Mouse (Mus musculus) hindbrain, embryonic 16.5 days (tissue): ENCODE data around the gene Dhps. TPM values are rescaled to one million over a fixed set of nuclear protein-coding genes. Genes with fewer than 3 reads are reported as not detected.

Source experiments
- ATAC-seq: fragments of 200-750 bp; cut with Nextera tagmentation; 2 replicates; pipeline ENCODE4 v1.8.0; 2017; ENCODE audit warnings: moderate TSS enrichment, moderate library complexity
- H3K27ac ChIP-seq: fragments of 300-500 bp; sonication (generic); 2 replicates; pipeline ENCODE4 v1.5.1; 2014; ENCODE audit warnings: low read depth, mild to moderate bottlenecking, control low read depth, low read length, moderate library complexity
- H3K27me3 ChIP-seq: fragments of 300-500 bp; sonication (generic); replicated peaks from 2 replicates; pipeline ENCODE4 v1.6.1; 2014; ENCODE audit warnings: low read length; ENCODE audit not compliant: control insufficient read depth, insufficient read depth
- H3K36me3 ChIP-seq: fragments of 300-500 bp; sonication (generic); 2 replicates; pipeline ENCODE4 v1.6.1; 2014; ENCODE audit warnings: mild to moderate bottlenecking, low read length, moderate library complexity, mixed read lengths; ENCODE audit not compliant: control insufficient read depth, insufficient read depth
- H3K4me1 ChIP-seq: fragments of 300-500 bp; sonication (generic); 2 replicates; pipeline ENCODE4 v1.6.1; 2014; ENCODE audit warnings: low read depth, low read length; ENCODE audit not compliant: control insufficient read depth, insufficient read depth
- H3K4me2 ChIP-seq: fragments of 300-500 bp; sonication (generic); 2 replicates; pipeline ENCODE4 v1.6.1; 2014; ENCODE audit warnings: mild to moderate bottlenecking, low read length, control low read depth, moderate library complexity
- H3K4me3 ChIP-seq: fragments of 300-500 bp; sonication (generic); 2 replicates; pipeline ENCODE4 v1.5.1; 2014; ENCODE audit warnings: mild to moderate bottlenecking, low read length, control low read depth, moderate library complexity
- H3K9ac ChIP-seq: fragments of 300-500 bp; sonication (generic); 2 replicates; pipeline ENCODE4 v1.6.1; 2014; ENCODE audit warnings: low read depth, mild to moderate bottlenecking, control low read depth, low read length, moderate library complexity
- H3K9me3 ChIP-seq: fragments of 300-500 bp; sonication (generic); 2 replicates; pipeline ENCODE4 v1.6.1; 2014; ENCODE audit warnings: mild to moderate bottlenecking, low read length, moderate library complexity; ENCODE audit not compliant: control insufficient read depth
- WGBS: fragments of 180-500 bp; shearing (Covaris S2); extraction: QIAGEN DNeasy Blood & Tissue Kit; methylation state at CpG from one replicate; pipeline ENCODE4 v1.1.7; 2014; 5-methylcytosine and 5-hydroxymethylcytosine counted together
- polyA plus RNA-seq: library from polyadenylated mRNA; unstranded; fragments of >200 nt; fragmentation: Nextera tagmentation; extraction: Ambion mirVana; gene quantifications from 2 replicates; pipeline ENCODE4 v1.2.1, GENCODE M21; 2015

Dhps gene
- polyA plus RNA-seq, 1 experiment from 2014 or later, result 112 TPM

GRCm38 (mm10) chr8:85083108-85083813, 11.7 kb downstream of the Dhps start, which contains the start of gene Man2b1:
Gene Man2b1 (plus strand): TSS chr8:85083270.
- Histone ChIP-seq H3K9ac (peak within 1 kb of the TSS; percentile 53), H3K27ac (no peak within 1 kb of the TSS), H3K27me3 (no peaks in the 10 kb centered on the region), H3K36me3 (0 out of 2 replicates have a peak, but pooled peaks cover 2% of the 10 kb centered on the region), H3K4me3 (peak within 1 kb of the TSS; percentile 54), H3K9me3 (no peaks in the 10 kb centered on the region), H3K4me1 (peaks cover 24% of the 10 kb centered on the region), H3K4me2 (peak within 1 kb of the TSS; percentile 61)
- 1% methylated on average over 28 of the region's 30 CpGs for WGBS
- ATAC-seq, result peak; percentile 90

- H3K4me2 ChIP-seq, result no peak overlapping the region
- H3K27ac ChIP-seq, result no peak overlapping the region
- no peaks in the 10 kb centered on the region for H3K27me3 ChIP-seq
- H3K4me3 ChIP-seq, result no peak overlapping the region
- no peak for ATAC-seq
- no peaks in the 10 kb centered on the region for H3K9me3 ChIP-seq
- H3K9ac ChIP-seq, result no peak overlapping the region
- WGBS, result 86% methylated on average over 8 of the region's 8 CpGs
- H3K4me1 ChIP-seq, result peaks cover 20% of the 10 kb centered on the region
- peaks cover 2% of the 10 kb centered on the region; the same call in 1 of the 2 replicates for H3K36me3 ChIP-seq
These were observed 13.1 kb downstream of the Dhps start for GRCm38 (mm10) chr8:85084633-85085032.

GRCm38 (mm10) chr8:85086238-85086637, 14.7 kb downstream of the Dhps start:
- WGBS, result 86% methylated on average over 3 of the region's 3 CpGs
- no peaks in the 10 kb centered on the region for H3K9me3 ChIP-seq
- H3K4me2 ChIP-seq, result no peak overlapping the region
- ATAC-seq, result no peak
- no peak overlapping the region for H3K4me3 ChIP-seq
- H3K9ac ChIP-seq, result no peak overlapping the region
- peaks cover 2% of the 10 kb centered on the region; the same call in 1 of the 2 replicates for H3K36me3 ChIP-seq
- no peaks in the 10 kb centered on the region for H3K27me3 ChIP-seq
- H3K4me1 ChIP-seq, result peaks cover 15% of the 10 kb centered on the region
- no peak overlapping the region for H3K27ac ChIP-seq

GRCm38 (mm10) chr8:85088771-85089170, 17.2 kb downstream of the Dhps start:
- no peaks in the 10 kb centered on the region for H3K9me3 ChIP-seq
- WGBS, result 83% methylated on average over 2 of the region's 2 CpGs
- peaks cover 3% of the 10 kb centered on the region for H3K4me1 ChIP-seq
- H3K4me2 ChIP-seq, result no peak overlapping the region
- peaks cover 3% of the 10 kb centered on the region for H3K36me3 ChIP-seq
- no peak overlapping the region for H3K9ac ChIP-seq
- H3K4me3 ChIP-seq, result no peak overlapping the region
- no peaks in the 10 kb centered on the region for H3K27me3 ChIP-seq
- H3K27ac ChIP-seq, result no peak overlapping the region
- no peak for ATAC-seq

GRCm38 (mm10) chr8:85090856-85091255, 19.3 kb downstream of the Dhps start:
- no peak for ATAC-seq
- Histone ChIP-seq H3K27ac (no peak overlapping the region), H3K9ac (no peak overlapping the region), H3K4me3 (no peak overlapping the region), H3K4me1 (no peaks in the 10 kb centered on the region), H3K4me2 (no peak overlapping the region), H3K9me3 (no peaks in the 10 kb centered on the region), H3K27me3 (no peaks in the 10 kb centered on the region), H3K36me3 (peaks cover 13% of the 10 kb centered on the region)
- 92% methylated on average over 11 of the region's 11 CpGs for WGBS

GRCm38 (mm10) chr8:85091526-85092090, 20.1 kb downstream of the Dhps start:
- no peak overlapping the region for H3K27ac ChIP-seq
- no peak for ATAC-seq
- no peak overlapping the region for H3K4me3 ChIP-seq
- H3K4me2 ChIP-seq, result no peak overlapping the region
- peaks cover 15% of the 10 kb centered on the region for H3K36me3 ChIP-seq
- H3K27me3 ChIP-seq, result no peaks in the 10 kb centered on the region
- no peaks in the 10 kb centered on the region for H3K9me3 ChIP-seq
- no peaks in the 10 kb centered on the region for H3K4me1 ChIP-seq
- H3K9ac ChIP-seq, result no peak overlapping the region
- WGBS, result 33% methylated on average over 21 of the region's 21 CpGs

GRCm38 (mm10) chr8:85095051-85095450, 23.5 kb downstream of the Dhps start:
- WGBS, result 92% methylated on average over 13 of the region's 13 CpGs
- H3K9ac ChIP-seq, result no peak overlapping the region
- H3K4me1 ChIP-seq, result no peaks in the 10 kb centered on the region
- no peaks in the 10 kb centered on the region for H3K9me3 ChIP-seq
- H3K36me3 ChIP-seq, result peaks cover 23% of the 10 kb centered on the region; the same call in 1 of the 2 replicates
- H3K4me2 ChIP-seq, result no peak overlapping the region
- H3K4me3 ChIP-seq, result no peak overlapping the region
- H3K27me3 ChIP-seq, result no peaks in the 10 kb centered on the region
- ATAC-seq, result no peak
- no peak overlapping the region for H3K27ac ChIP-seq

GRCm38 (mm10) chr8:85095566-85095965, 24.0 kb downstream of the Dhps start:
- Histone ChIP-seq H3K4me2 (no peak overlapping the region), H3K27ac (no peak overlapping the region), H3K4me3 (no peak overlapping the region), H3K36me3 (peaks cover 23% of the 10 kb centered on the region; the same call in 1 of the 2 replicates), H3K9ac (no peak overlapping the region), H3K27me3 (no peaks in the 10 kb centered on the region), H3K4me1 (no peaks in the 10 kb centered on the region), H3K9me3 (no peaks in the 10 kb centered on the region)
- no peak for ATAC-seq
- WGBS, result 97% methylated on average over 6 of the region's 7 CpGs

GRCm38 (mm10) chr8:85096196-85096595, 24.6 kb downstream of the Dhps start:
- Histone ChIP-seq H3K4me1 (no peaks in the 10 kb centered on the region), H3K27me3 (no peaks in the 10 kb centered on the region), H3K36me3 (peaks cover 23% of the 10 kb centered on the region; the same call in 1 of the 2 replicates), H3K4me2 (no peak overlapping the region), H3K9me3 (no peaks in the 10 kb centered on the region), H3K9ac (no peak overlapping the region), H3K27ac (no peak overlapping the region), H3K4me3 (no peak overlapping the region)
- WGBS, result 93% methylated on average over 16 of the region's 16 CpGs
- no peak for ATAC-seq
